Mouse (Mus musculus) brown adipose tissue, adult 24 weeks (tissue): Measurements from ENCODE around the gene Asb8. TPM values are rescaled to one million over a fixed set of nuclear protein-coding genes. Genes with fewer than 3 reads are reported as not detected.

Experiments used
- H3K27ac ChIP-seq: fragments of 200-500 bp; replicated peaks from 2 replicates; pipeline ENCODE4 v1.5.1; 2012; ENCODE audit warnings: low read depth, mild to moderate bottlenecking, low read length
- H3K4me1 ChIP-seq: fragments of 200-500 bp; 2 replicates; pipeline ENCODE4 v1.6.1; 2012; ENCODE audit warnings: low read length, mixed read lengths; ENCODE audit not compliant: control insufficient read depth, insufficient read depth, insufficient read length
- H3K4me3 ChIP-seq: fragments of 200-500 bp; 2 replicates; pipeline ENCODE4 v1.5.1; 2012; ENCODE audit warnings: low read depth, mild to moderate bottlenecking, low read length, moderate library complexity; ENCODE audit not compliant: insufficient read depth
- polyA plus RNA-seq: library from polyadenylated mRNA; stranded (reverse); fragments of >200 nt; gene quantifications from 2 replicates; pipeline ENCODE4 v1.2.4, GENCODE M21; 2012; ENCODE audit not compliant: missing spikeins, insufficient read depth, insufficient read length

The Asb8 gene
- polyA plus RNA-seq, 1 experiment = 32.9 TPM

DNA sequence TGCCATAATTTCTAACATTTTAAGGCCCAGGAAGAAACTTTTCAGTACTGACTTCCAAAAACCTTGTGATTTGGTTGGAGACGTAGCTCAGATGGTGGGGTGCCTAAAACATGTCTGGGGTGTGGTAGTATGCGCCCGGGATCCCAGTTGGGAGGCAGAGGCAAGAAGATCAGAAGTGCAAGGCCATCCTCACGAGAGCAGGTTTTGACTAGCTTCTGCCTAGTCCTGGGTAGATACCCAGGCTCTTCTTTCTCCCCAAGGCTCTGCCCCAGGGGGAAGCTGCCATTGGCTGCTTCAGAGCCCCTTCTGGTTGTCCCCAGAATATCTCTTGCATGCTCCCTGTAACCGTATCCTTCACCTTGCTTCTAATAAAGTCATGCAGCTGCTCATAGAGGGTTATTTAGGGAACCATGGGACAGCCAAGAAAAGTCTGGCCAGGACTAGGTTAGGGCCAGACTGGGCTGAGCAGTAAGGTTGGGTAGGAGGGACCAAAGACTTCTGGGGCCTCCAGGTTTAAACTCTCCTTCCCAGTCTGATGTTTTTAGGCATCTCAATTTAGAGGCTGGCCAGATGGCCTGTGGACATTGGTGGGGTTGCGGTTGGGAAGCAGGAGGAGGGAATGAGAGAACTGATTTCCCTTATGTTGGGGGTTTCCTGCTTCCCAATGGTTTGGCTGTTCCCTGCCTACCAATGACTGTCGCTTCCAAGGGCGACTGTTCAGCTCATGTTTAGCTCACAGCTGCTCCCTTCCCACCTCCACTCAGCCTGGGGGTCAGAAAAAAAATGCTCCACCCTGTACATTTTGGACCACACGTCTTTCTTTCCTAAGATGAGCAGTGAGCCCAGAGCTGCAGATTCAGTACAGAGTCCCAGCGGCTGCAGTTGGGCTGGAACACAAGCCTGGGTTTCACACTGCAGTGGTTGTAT lies 50.3 kb downstream of the Asb8 start:
- Histone ChIP-seq H3K4me1 (no peaks in the 10 kb centered on the region), H3K27ac (no peak overlapping the region), H3K4me3 (no peak overlapping the region)

DNA sequence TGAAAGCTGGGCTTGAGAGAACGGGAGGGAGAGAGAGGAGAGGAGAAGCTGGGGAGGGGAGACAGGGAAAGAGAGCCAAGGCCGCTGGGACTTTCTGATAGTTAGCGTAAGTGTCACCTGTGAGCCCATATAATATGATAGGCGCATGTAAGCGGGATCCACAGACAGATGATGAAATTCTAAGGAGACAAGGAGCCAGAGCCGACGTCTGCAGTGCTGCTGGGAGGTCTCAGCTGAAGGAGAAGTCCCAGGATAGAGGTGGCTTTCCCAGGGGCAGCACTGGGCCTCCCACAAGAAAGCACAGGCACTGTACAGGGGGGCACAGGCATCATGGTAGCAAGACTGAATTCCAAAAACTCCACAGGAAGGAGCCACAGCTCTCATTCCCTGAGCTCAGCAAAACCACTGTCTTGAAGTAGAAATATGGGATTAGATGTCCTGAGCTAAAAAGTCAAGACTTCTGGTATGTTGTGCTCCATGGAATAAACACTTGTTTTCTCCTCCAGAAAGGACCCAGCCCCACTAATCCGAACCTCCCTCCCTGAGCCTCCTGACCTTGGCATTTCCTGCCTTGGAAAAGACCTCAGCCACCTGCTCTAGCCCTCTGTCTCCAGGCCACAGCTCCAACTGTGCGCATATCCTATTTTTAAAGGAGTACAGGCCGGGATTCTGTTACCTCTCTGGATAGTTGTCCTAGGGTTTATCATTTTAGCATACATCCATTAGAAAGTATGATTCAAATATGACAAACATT lies 51.1 kb downstream of the Asb8 start:
- H3K4me1 ChIP-seq = no peaks in the 10 kb centered on the region
- no peak overlapping the region for H3K4me3 ChIP-seq
- no peak overlapping the region for H3K27ac ChIP-seq

DNA sequence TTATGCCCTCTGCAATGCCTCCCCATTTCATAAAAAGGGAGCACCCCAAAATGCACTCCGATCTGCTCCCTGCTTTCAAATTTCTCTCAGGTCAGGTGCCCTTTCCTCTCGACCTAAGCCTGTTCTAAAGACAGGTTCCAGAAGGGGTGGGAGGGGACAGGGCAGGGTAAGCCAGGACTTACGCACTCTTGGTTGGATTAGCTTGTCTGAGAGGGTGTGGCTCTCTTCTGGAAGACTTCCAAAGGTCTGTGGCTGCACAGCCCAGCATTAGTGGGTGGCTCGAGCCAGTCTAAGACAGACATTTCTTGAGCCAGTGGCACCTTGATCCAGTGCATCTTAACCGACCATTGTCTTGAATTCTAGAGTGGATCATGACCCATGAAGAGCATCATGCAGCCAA lies 53.6 kb downstream of the Asb8 start:
- H3K4me1 ChIP-seq = no peaks in the 10 kb centered on the region
- no peak overlapping the region for H3K4me3 ChIP-seq
- no peak overlapping the region for H3K27ac ChIP-seq

- no peaks in the 10 kb centered on the region for H3K4me1 ChIP-seq
- 0 out of 2 replicates have a peak overlapping the region, but pooled peaks have one; percentile 16 for H3K27ac ChIP-seq
- peak overlapping the region; percentile 77 for H3K4me3 ChIP-seq
These were observed 56.9 kb downstream of the Asb8 start for GRCm38 (mm10) chr15:98108297-98109152.

- Histone ChIP-seq H3K4me3 (peak overlapping the region; percentile 77), H3K4me1 (no peaks in the 10 kb centered on the region), H3K27ac (no peak overlapping the region)
These were observed 57.6 kb downstream of the Asb8 start for GRCm38 (mm10) chr15:98107703-98108296.

DNA sequence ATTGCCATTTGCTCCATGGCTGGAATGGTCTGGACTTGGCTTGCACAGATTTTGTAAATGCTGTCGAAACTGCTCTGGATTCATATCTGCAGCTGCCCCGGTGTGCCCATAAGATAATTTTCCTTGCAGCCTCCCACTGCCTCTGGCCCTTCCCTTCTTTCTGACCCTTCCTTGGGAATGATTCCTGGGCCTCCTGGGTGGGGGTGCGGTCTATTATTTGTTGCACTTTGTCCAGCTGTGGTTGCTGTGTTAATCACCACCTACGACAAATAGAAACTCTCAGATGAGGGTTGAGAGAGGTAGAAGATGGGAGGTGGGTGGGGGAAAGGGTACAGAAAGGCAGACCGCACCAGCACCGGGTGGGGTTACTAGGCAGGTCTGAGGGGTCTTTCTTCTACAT lies 58.2 kb downstream of the Asb8 start:
- Histone ChIP-seq H3K4me1 (no peaks in the 10 kb centered on the region), H3K27ac (no peak overlapping the region)

DNA sequence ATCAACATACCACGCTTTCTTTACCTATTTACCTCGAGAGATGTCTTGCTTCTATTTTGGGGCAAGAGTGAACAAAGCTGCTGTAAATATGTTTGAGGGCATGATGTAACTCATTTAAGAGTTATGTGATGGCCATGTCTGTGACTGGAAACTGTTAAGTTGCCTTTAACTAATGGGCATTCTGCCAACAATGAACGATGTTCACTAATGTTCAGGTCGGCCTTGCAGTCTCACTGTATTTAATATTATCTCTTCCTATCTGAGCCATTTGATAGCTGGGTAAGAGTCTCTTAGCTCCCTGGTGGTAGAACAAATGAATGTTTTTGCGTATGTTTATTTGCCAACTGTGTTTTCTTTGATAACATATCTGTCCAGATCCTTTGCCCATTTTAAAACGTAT lies 58.9 kb downstream of the Asb8 start:
- H3K27ac ChIP-seq = no peak overlapping the region
- H3K4me3 ChIP-seq = no peak overlapping the region
- H3K4me1 ChIP-seq = no peaks in the 10 kb centered on the region

More for the DNA sequence above, 58.2 kb downstream of the Asb8 start:
- no peak overlapping the region for H3K4me3 ChIP-seq

DNA sequence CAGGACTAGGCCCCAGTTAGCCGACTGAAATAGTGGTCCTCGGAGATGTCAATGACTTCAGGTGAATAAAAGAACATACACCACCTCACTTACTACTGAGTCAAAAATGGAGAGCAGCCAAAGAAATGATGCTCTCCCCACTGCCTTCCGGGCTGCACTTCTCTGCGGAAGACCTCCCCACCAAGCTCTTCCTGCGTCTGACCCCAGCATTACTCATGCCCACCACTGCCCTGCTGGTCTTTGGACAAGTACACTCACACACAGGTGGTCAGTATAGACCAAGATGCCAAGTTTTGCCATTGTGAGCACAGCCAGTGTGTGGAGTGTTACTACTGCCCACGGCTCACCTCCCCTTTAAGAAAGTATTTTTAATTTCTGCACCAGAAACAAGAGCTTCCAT lies 63.0 kb downstream of the Asb8 start:
- Histone ChIP-seq H3K4me1 (no peaks in the 10 kb centered on the region), H3K4me3 (no peak overlapping the region), H3K27ac (no peak overlapping the region)

DNA sequence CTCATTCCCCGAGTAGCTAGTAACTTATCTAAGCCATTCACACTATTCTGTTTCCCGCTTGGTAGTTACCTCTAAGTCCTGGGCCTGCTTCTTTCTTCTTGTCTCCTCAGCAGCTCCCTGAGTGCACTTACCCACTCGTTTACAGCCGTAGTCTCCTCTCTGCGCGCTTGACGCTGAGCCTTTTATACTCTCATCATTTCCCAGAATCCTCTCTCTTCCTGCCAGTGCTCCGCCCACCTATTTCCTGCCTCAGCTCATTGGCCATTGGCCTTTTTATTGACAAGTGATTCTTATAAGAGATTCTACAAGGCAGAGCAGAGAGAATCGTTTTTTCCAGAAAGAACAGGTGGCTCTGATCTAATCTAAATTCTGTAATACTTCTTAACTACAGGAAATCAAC lies 66.9 kb downstream of the Asb8 start:
- no peak overlapping the region for H3K27ac ChIP-seq
- H3K4me3 ChIP-seq = no peak overlapping the region
- H3K4me1 ChIP-seq = no peaks in the 10 kb centered on the region

DNA sequence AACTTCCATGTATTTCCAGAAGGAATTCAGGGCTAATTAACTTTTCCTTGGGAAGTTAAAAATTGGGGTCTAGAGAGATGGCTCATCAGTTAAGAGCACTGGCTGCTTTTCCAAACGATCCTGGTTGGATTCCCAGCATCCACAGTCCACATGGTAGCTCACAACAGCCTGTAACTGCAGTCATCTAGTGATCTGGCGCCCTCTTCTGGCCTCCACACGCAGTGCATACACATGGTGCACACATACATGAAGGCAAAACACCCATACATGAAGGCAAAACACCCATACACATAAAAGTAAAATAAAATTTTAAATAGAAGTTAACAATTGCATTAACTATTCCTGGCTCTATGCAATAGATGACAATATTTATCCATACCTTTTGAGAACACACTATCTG lies 68.5 kb downstream of the Asb8 start:
- Histone ChIP-seq H3K4me1 (no peaks in the 10 kb centered on the region), H3K27ac (no peak overlapping the region), H3K4me3 (no peak overlapping the region)

DNA sequence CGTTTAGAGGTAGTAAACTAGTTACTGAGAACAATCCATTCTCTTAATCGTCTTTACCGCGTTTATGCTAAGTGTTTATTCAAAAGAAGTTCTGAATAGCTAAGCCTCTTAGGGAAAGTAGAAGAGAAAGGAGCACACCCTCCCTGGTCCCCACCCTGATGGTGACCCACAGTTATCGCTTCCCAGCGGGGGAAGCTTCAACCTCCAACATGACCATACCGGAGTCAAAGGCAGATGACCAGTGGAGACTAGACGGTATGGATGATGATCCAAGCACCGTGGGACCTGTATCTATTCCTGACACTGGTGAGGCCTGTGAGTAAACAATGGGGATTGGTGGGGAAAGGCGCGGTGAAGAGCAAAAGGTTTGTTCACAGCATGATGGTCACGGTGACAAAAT lies 70.5 kb downstream of the Asb8 start:
- H3K27ac ChIP-seq = no peak overlapping the region
- H3K4me3 ChIP-seq = no peak overlapping the region
- no peaks in the 10 kb centered on the region for H3K4me1 ChIP-seq

DNA sequence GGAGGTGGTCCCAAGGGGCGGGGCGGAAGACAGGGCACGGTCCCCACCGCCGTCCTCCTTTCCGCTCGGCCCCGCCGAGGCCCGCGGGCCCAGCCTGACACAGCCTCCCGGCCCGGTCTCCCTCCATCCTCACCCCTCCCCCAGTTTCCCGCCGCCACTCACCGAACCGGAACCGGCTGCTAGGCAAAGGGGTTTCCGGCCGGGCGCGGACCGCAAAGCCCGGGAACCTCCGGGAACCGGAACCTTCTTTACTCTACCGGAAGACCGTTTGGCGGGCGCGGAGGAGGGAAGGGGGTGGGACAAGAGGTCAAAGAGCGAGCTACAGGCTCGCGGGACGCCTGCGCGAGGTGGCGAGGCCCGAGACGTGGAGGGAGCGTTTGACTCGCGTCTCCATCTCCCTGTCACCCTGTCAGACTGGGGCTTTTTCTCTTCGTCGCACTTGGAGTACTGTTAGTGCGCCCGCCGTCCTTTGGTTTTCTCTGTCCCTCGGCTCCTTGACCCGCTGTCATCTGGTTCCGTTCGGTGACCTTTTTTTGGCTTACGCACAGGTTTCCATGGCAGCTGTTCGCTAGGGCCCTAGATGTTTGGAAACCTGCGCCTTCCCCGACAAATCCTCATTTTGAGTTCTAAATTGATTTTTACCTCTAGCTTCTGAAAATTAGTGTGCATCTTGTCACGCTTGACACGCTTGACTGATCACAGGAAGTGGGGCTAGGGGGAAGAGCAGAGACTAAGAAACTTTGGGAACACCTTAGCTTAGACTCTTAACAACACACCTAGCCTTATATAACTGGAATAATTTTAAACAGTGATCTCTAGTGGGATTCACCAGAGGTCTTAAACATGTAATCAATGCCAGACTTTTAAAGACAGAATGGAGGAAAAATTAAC lies 72.1 kb downstream of the Asb8 start, which contains the start of gene Senp1:
TSS of gene Senp1 (minus strand) at position 624 of the 891 bp plus-strand sequence.
- no peaks in the 10 kb centered on the region for H3K4me1 ChIP-seq
- H3K4me3 ChIP-seq = peak within 1 kb of the TSS; percentile 79
- H3K27ac ChIP-seq = peak within 1 kb of the TSS; percentile 96

- peak within 1 kb of the TSS; percentile 79 for H3K4me3 ChIP-seq
- no peaks in the 10 kb centered on the region for H3K4me1 ChIP-seq
- H3K27ac ChIP-seq = peak within 1 kb of the TSS; percentile 96
These were observed 72.9 kb downstream of the Asb8 start, which contains the start of gene Pfkm for GRCm38 (mm10) chr15:98092372-98093120. TSS of gene Pfkm (plus strand) at chr15:98092589.
